Mouse (Mus musculus) left cerebral cortex, postnatal 14 days (tissue): ENCODE data around the gene Plekha6. TPM values are rescaled to one million over a fixed set of nuclear protein-coding genes. Genes with fewer than 3 reads are reported as not detected.
"Not testable (repeated sequence)": the region's sequence is repeated elsewhere in the genome, so short reads cannot be mapped to it uniquely, and the experiment has no call there.

ENCODE experiments used
- DNase-seq, 2 experiments: peaks; one replicate each; pipeline ENCODE4 v3.0.0; 2021 to 2022; ENCODE audit warnings: low spot score in 2 of 2, mixed read lengths in 1 of 2
- intact Hi-C: fragments of 180-260 bp; cut with DNase I; formaldehyde crosslinking; loops from one replicate; pipeline ENCODE4 v1.15.1; 2025
- total RNA-seq, 2 experiments: library from RNA; stranded (reverse); gene quantifications; 2 replicates each; pipeline ENCODE4 v1.2.3; 2021

Plekha6 gene
- total RNA-seq, 2 experiments from 2014 or later, result 60.7 to 70.5 TPM

- no peak for DNase-seq
Measured at GRCm38 (mm10) chr1:133327094-133327493, 163.1 kb downstream of the Plekha6 start.

GRCm38 (mm10) chr1:133328299-133328795 is 164.3 kb downstream of the Plekha6 start:
- intact Hi-C loops, result no loop called here
- no peak for DNase-seq

More at GRCm38 (mm10) chr1:133327094-133327493, 163.1 kb downstream of the Plekha6 start:
- intact Hi-C loops, result no loop called here

- intact Hi-C loops, result no loop called here
- no peak for DNase-seq
Measured at GRCm38 (mm10) chr1:133328896-133329637, 165.1 kb downstream of the Plekha6 start.

GRCm38 (mm10) chr1:133329638-133329964 is 165.6 kb downstream of the Plekha6 start:
- intact Hi-C loops, result no loop called here
- DNase-seq, result no peak

- intact Hi-C loops, result no loop called here
- DNase-seq, result peak in 1 of 2 experiments; percentile 48
Measured at GRCm38 (mm10) chr1:133331142-133331541, 167.1 kb downstream of the Plekha6 start.

- intact Hi-C loops, result no loop called here
- DNase-seq, result peak in 1 of 2 experiments; percentile 33
Measured at GRCm38 (mm10) chr1:133332656-133333430, 168.8 kb downstream of the Plekha6 start.

- peak in 1 of 2 experiments; percentile 62 for DNase-seq
- intact Hi-C loops, result no loop called here
Measured at GRCm38 (mm10) chr1:133333937-133334336, 169.9 kb downstream of the Plekha6 start.

- intact Hi-C loops, DNase-seq: not testable (repeated sequence)
Measured at GRCm38 (mm10) chr1:133340403-133340802, 176.4 kb downstream of the Plekha6 start.

- no peak for DNase-seq
- intact Hi-C loops, result no loop called here
Measured at GRCm38 (mm10) chr1:133344357-133344756, 180.3 kb downstream of the Plekha6 start.

- peak in 1 of 2 experiments; percentile 51 for DNase-seq
- intact Hi-C loops, result no loop called here
Measured at GRCm38 (mm10) chr1:133346531-133346930, 182.5 kb downstream of the Plekha6 start.

- no peak for DNase-seq
- intact Hi-C loops, result no loop called here
Measured at GRCm38 (mm10) chr1:133347226-133347625, 183.2 kb downstream of the Plekha6 start.

- DNase-seq, result no peak
Measured at GRCm38 (mm10) chr1:133347693-133348520, 183.9 kb downstream of the Plekha6 start.

GRCm38 (mm10) chr1:133350210-133350609 is 186.2 kb downstream of the Plekha6 start, which contains the start of gene Ren1:
Gene Ren1 (plus strand): TSS chr1:133350510.
- DNase-seq, result no peak
- intact Hi-C loops, result no loop called here

More at GRCm38 (mm10) chr1:133347693-133348520, 183.9 kb downstream of the Plekha6 start:
- intact Hi-C loops, result no loop called here

- DNase-seq, result peak in 1 of 2 experiments; percentile 49
- intact Hi-C loops, result loop anchor here (2.0 kb wide), 1 partner anchor 171 kb away; no protein-coding TSS in a partner anchor
Measured at GRCm38 (mm10) chr1:133351762-133352161, 187.8 kb downstream of the Plekha6 start.

Other genes with a start within 250 kb of the Plekha6 start
- 10 to 100 TPM; 79.1 to 80.6 TPM for gene Mdm4, start 133.6 kb upstream of the Plekha6 start, total RNA-seq
- 10 to 100 TPM; 17.2 to 18.8 TPM for gene Pik3c2b, start 118.5 kb upstream of the Plekha6 start, total RNA-seq
- 10 to 100 TPM; 45.5 to 46.8 TPM for gene Ppp1r15b, start 33.1 kb upstream of the Plekha6 start, total RNA-seq
- gene Golt1a, start 145.6 kb downstream of the Plekha6 start, total RNA-seq, result 1 to 10 TPM in 1 of 2 experiments, not detected in 1; 1.4 TPM
- 1 to 10 TPM in 1 of 2 experiments, not detected in 1; 1.8 TPM for gene Kiss1, start 157.7 kb downstream of the Plekha6 start, total RNA-seq
- gene Ren1, start 186.3 kb downstream of the Plekha6 start, total RNA-seq, result not detected
- 1 to 10 TPM; 6.0 TPM for gene Etnk2, start 199.4 kb downstream of the Plekha6 start, total RNA-seq